In genomic region chr17:9286431-9286830, GRCm38 (mm10) we compare ENCODE assay signal across 19 mouse cellular contexts.
DNase-seq lines count a peak whose midpoint lies in the region; ATAC-seq and TF ChIP-seq lines count a peak whose summit lies in the region.
"Had no signal": no experiment of that assay in that cellular context is flagged by ENCODE, and none has a peak within 500 bp of the region (broad histone marks: within the 10 kb centered on the region; RNA-seq: fewer than 3 reads in every experiment).

No protein-coding gene starts in this region.

- H3K4me3 ChIP-seq in kidney, postnatal 0 days (replicated peaks; ENCODE audit: low read depth, low read length), result no peak overlapping the region
- H3K4me3 ChIP-seq: forebrain, embryonic 12.5 days; kidney, embryonic 15.5 days; layer of hippocampus, adult 2 months; left cerebral cortex, adult 2 months; limb, embryonic 10.5 days; liver, embryonic 15.5 days; midbrain, embryonic 13.5 days; myocyte; neural tube, embryonic 15.5 days had no signal

- H3K27me3 ChIP-seq in kidney, postnatal 0 days (ENCODE audit: insufficient read depth, low read length), result no peaks in the 10 kb centered on the region
- H3K27me3 ChIP-seq: forebrain, embryonic 12.5 days; kidney, embryonic 15.5 days; liver, embryonic 15.5 days; midbrain, embryonic 13.5 days; neural tube, embryonic 15.5 days had no signal

- no peaks in the 10 kb centered on the region for H3K36me3 ChIP-seq in kidney, postnatal 0 days (ENCODE audit: insufficient read depth, low read length)
- H3K36me3 ChIP-seq: forebrain, embryonic 12.5 days; kidney, embryonic 15.5 days; limb, embryonic 10.5 days; liver, embryonic 15.5 days; midbrain, embryonic 13.5 days; neural tube, embryonic 15.5 days had no signal

- no peaks in the 10 kb centered on the region for H3K4me1 ChIP-seq in kidney, postnatal 0 days (replicated peaks; ENCODE audit: insufficient read depth, low read length)
- H3K4me1 ChIP-seq: forebrain, embryonic 12.5 days; kidney, embryonic 15.5 days; liver, embryonic 15.5 days had no signal

- no peak overlapping the region for H3K27ac ChIP-seq in kidney, postnatal 0 days
- H3K27ac ChIP-seq: forebrain, embryonic 12.5 days; kidney, embryonic 15.5 days; layer of hippocampus, adult 2 months; left cerebral cortex, adult 2 months; limb, embryonic 10.5 days; liver, embryonic 15.5 days; macrophage; midbrain, embryonic 13.5 days had no signal

- H3K9ac ChIP-seq in kidney, postnatal 0 days (ENCODE audit: low read depth, low read length), result no peak overlapping the region
- H3K9ac ChIP-seq: forebrain, embryonic 12.5 days; kidney, embryonic 15.5 days; liver, embryonic 15.5 days; midbrain, embryonic 13.5 days; neural tube, embryonic 15.5 days had no signal

- WGBS in kidney, postnatal 0 days, result 50% methylated on average over 5 of the region's 5 CpGs

- peak; percentile 31; the same call in 1 of the 2 replicates for TF ChIP-seq CTCF in kidney, postnatal 0 days (IDR thresholded peaks at IDR 0.05; ENCODE audit: low read depth)

- H3K4me2 ChIP-seq in kidney, postnatal 0 days (ENCODE audit: low read length), result no peak overlapping the region
- H3K4me2 ChIP-seq: forebrain, embryonic 12.5 days; kidney, embryonic 15.5 days; liver, embryonic 15.5 days; midbrain, embryonic 13.5 days; neural tube, embryonic 15.5 days had no signal

- DNase-seq in kidney, postnatal 0 days (ENCODE audit: low spot score), result no peak
- DNase-seq in kidney, adult 9 months, result no peak
- peak; percentile 20 for DNase-seq in thymus, postnatal 4 days
- DNase-seq in thymus, postnatal 14 days, result no peak
- DNase-seq in WW6 (ENCODE audit: low read depth, low spot score), result peak; percentile 24
- no peak for DNase-seq in spleen, adult 12 weeks (ENCODE audit: low spot score)
- no peak for DNase-seq in layer of hippocampus, postnatal 14 days (ENCODE audit: low spot score in 2 of 2)
- DNase-seq: cerebellum, adult 9-11 months; gastrocnemius, postnatal 14 days had no signal

- H3K9me3 ChIP-seq in kidney, postnatal 0 days (replicated peaks; ENCODE audit: low read length), result no peaks in the 10 kb centered on the region
- H3K9me3 ChIP-seq: forebrain, embryonic 12.5 days; kidney, embryonic 15.5 days; limb, embryonic 10.5 days; liver, embryonic 15.5 days; midbrain, embryonic 13.5 days; neural tube, embryonic 15.5 days had no signal

- ATAC-seq in kidney, postnatal 0 days (replicated peaks; ENCODE audit: low FRiP score, low read depth), result no peak
- ATAC-seq: midbrain, embryonic 13.5 days had no signal

Comparison
In these comparisons a context has a peak if more than half of its experiments do, and no peak if none do; other contexts are left out.
1. DNase-seq: peak in thymus, postnatal 4 days (single experiment) and WW6 (single experiment); none in kidney, postnatal 0 days (single experiment), kidney, adult 9 months (single experiment), thymus, postnatal 14 days (single experiment), spleen, adult 12 weeks (single experiment) and layer of hippocampus, postnatal 14 days (0 of 2).